Mouse (Mus musculus) c-Kit-positive CD71-positive TER-119-negative erythroid progenitor cells, embryonic 14.5 days (primary cell): ENCODE measurements around the gene Foxo6.

Experiments
- DNase-seq: peaks from one replicate; pipeline ENCODE4 v3.0.0-alpha.2; 2013; ENCODE audit warnings: low read depth

The Foxo6 gene

GRCm38 (mm10) chr4:120247412-120247811 is 39.7 kb downstream of the Foxo6 start:
- DNase-seq = no peak

GRCm38 (mm10) chr4:120246086-120246485 is 41.1 kb downstream of the Foxo6 start:
- no peak for DNase-seq

- DNase-seq = no peak
Measured at GRCm38 (mm10) chr4:120242783-120243262, 44.3 kb downstream of the Foxo6 start.

GRCm38 (mm10) chr4:120241106-120241505 is 46.0 kb downstream of the Foxo6 start:
- DNase-seq = no peak

GRCm38 (mm10) chr4:120239419-120239818 is 47.7 kb downstream of the Foxo6 start:
- DNase-seq = no peak

- no peak for DNase-seq
Measured at GRCm38 (mm10) chr4:120233243-120233642, 53.9 kb downstream of the Foxo6 start.

- no peak for DNase-seq
Measured at GRCm38 (mm10) chr4:120232541-120232940, 54.6 kb downstream of the Foxo6 start.

GRCm38 (mm10) chr4:120231982-120232381 is 55.2 kb downstream of the Foxo6 start:
- no peak for DNase-seq

GRCm38 (mm10) chr4:120230256-120230649 is 56.9 kb downstream of the Foxo6 start:
- DNase-seq = peak; percentile 11

GRCm38 (mm10) chr4:120229505-120230255 is 57.5 kb downstream of the Foxo6 start:
- no peak for DNase-seq

GRCm38 (mm10) chr4:120228613-120229012 is 58.5 kb downstream of the Foxo6 start:
- no peak for DNase-seq

GRCm38 (mm10) chr4:120227224-120227623 is 59.9 kb downstream of the Foxo6 start:
- DNase-seq = no peak

GRCm38 (mm10) chr4:120226682-120227081 is 60.5 kb downstream of the Foxo6 start:
- DNase-seq = no peak

GRCm38 (mm10) chr4:120225135-120225780 is 61.9 kb downstream of the Foxo6 start:
- peak; percentile 20 for DNase-seq

- DNase-seq = no peak
Measured at GRCm38 (mm10) chr4:120223805-120224204, 63.3 kb downstream of the Foxo6 start.

- no peak for DNase-seq
Measured at GRCm38 (mm10) chr4:120223108-120223745, 63.9 kb downstream of the Foxo6 start.

- DNase-seq = no peak
Measured at GRCm38 (mm10) chr4:120221708-120222107, 65.4 kb downstream of the Foxo6 start.

GRCm38 (mm10) chr4:120218878-120219277 is 68.3 kb downstream of the Foxo6 start:
- no peak for DNase-seq
